Mouse (Mus musculus): ENCODE results near the gene Smpd3. TPM values are rescaled to one million over a fixed set of nuclear protein-coding genes. Genes with fewer than 3 reads are reported as not detected.
"Not testable (repeated sequence)": the region's sequence is repeated elsewhere in the genome, so short reads cannot be mapped to it uniquely, and the experiment has no call there.

Smpd3 gene
- total RNA-seq, 2 experiments from 2014 or later: 1.3 to 2.0 TPM

GRCm38 (mm10) chr8:106332498-106332897 is 5.3 kb downstream of the Smpd3 start:
- DNase-seq (ENCODE audit: low spot score in 2 of 2): no peak

GRCm38 (mm10) chr8:106326624-106327023 is 11.2 kb downstream of the Smpd3 start:
- DNase-seq (ENCODE audit: low spot score in 2 of 2): no peak

GRCm38 (mm10) chr8:106321434-106321833 is 16.4 kb downstream of the Smpd3 start:
- no peak for DNase-seq (ENCODE audit: low spot score in 2 of 2)

GRCm38 (mm10) chr8:106320002-106320401 is 17.8 kb downstream of the Smpd3 start:
- no peak for DNase-seq (ENCODE audit: low spot score in 2 of 2)

- no peak for DNase-seq (ENCODE audit: low spot score in 2 of 2)
Measured at GRCm38 (mm10) chr8:106317091-106317490, 20.7 kb downstream of the Smpd3 start.

- DNase-seq (ENCODE audit: low spot score in 2 of 2): no peak
Measured at GRCm38 (mm10) chr8:106316506-106316905, 21.3 kb downstream of the Smpd3 start.

- no peak for DNase-seq (ENCODE audit: low spot score in 2 of 2)
Measured at GRCm38 (mm10) chr8:106315402-106316187, 22.2 kb downstream of the Smpd3 start.

- no peak for DNase-seq (ENCODE audit: low spot score in 2 of 2)
Measured at GRCm38 (mm10) chr8:106313799-106314198, 24.0 kb downstream of the Smpd3 start.

GRCm38 (mm10) chr8:106313120-106313737 is 24.6 kb downstream of the Smpd3 start:
- no peak for DNase-seq (ENCODE audit: low spot score in 2 of 2)

- no peak for DNase-seq (ENCODE audit: low spot score in 2 of 2)
Measured at GRCm38 (mm10) chr8:106311967-106312366, 25.8 kb downstream of the Smpd3 start.

- DNase-seq (ENCODE audit: low spot score in 2 of 2): no peak
Measured at GRCm38 (mm10) chr8:106310026-106310652, 27.6 kb downstream of the Smpd3 start.

GRCm38 (mm10) chr8:106308082-106308786 is 29.6 kb downstream of the Smpd3 start:
- not testable (repeated sequence) for DNase-seq (ENCODE audit: low spot score in 2 of 2)

- no peak for DNase-seq (ENCODE audit: low spot score in 2 of 2)
Measured at GRCm38 (mm10) chr8:106307586-106307985, 30.2 kb downstream of the Smpd3 start.

GRCm38 (mm10) chr8:106306711-106307248 is 31.0 kb downstream of the Smpd3 start:
- not testable (repeated sequence) for DNase-seq (ENCODE audit: low spot score in 2 of 2)

GRCm38 (mm10) chr8:106306076-106306475 is 31.7 kb downstream of the Smpd3 start:
- no peak for DNase-seq (ENCODE audit: low spot score in 2 of 2)

- no peak for DNase-seq (ENCODE audit: low spot score in 2 of 2)
Measured at GRCm38 (mm10) chr8:106305301-106305700, 32.5 kb downstream of the Smpd3 start.

GRCm38 (mm10) chr8:106304321-106304720 is 33.5 kb downstream of the Smpd3 start:
- DNase-seq (ENCODE audit: low spot score in 2 of 2): no peak

GRCm38 (mm10) chr8:106300739-106301715 is 36.8 kb downstream of the Smpd3 start:
- DNase-seq (ENCODE audit: low spot score in 2 of 2): no peak

GRCm38 (mm10) chr8:106299686-106300085 is 38.1 kb downstream of the Smpd3 start:
- DNase-seq (ENCODE audit: low spot score in 2 of 2): no peak

- DNase-seq (ENCODE audit: low spot score in 2 of 2): peak in 1 of 2 experiments; percentile 22
Measured at GRCm38 (mm10) chr8:106298846-106299245, 38.9 kb downstream of the Smpd3 start.

All from gastrocnemius, postnatal 4 days (tissue).